Mouse (Mus musculus) cerebellum, adult (tissue): ENCODE measurements at regions not wholly inside any gene's neighbourhood (a gene's known extent, or its start where the extent isn't known, plus 50 kb on each side); places are given as distances from the start of the nearest gene placed in this dataset.

Experiments used
- ATAC-seq: cut with Nextera tagmentation; 2 replicates; pipeline ENCODE4 v1.9.2; 2017; ENCODE audit warnings: mild to moderate bottlenecking, moderate library complexity, mixed read lengths; ENCODE audit not compliant: insufficient number of reproducible peaks, low FRiP score, low TSS enrichment

- ATAC-seq: no peak
Observed at GRCm38 (mm10) chr4:93477189-93477767, 142.0 kb upstream of the Tusc1 start.

GRCm38 (mm10) chr4:93467998-93468397, 132.7 kb upstream of the Tusc1 start:
- no peak for ATAC-seq

GRCm38 (mm10) chr4:93467424-93467823, 132.1 kb upstream of the Tusc1 start:
- no peak for ATAC-seq

GRCm38 (mm10) chr4:93451357-93451756, 116.0 kb upstream of the Tusc1 start:
- ATAC-seq: no peak

GRCm38 (mm10) chr4:93450831-93451230, 115.5 kb upstream of the Tusc1 start:
- no peak for ATAC-seq

- no peak for ATAC-seq
Observed at GRCm38 (mm10) chr4:93444666-93445065, 109.4 kb upstream of the Tusc1 start.

GRCm38 (mm10) chr4:93438587-93439336, 103.5 kb upstream of the Tusc1 start:
- ATAC-seq: no peak

- no peak for ATAC-seq
Observed at GRCm38 (mm10) chr4:93437386-93438130, 102.2 kb upstream of the Tusc1 start.

GRCm38 (mm10) chr4:93412695-93413094, 77.4 kb upstream of the Tusc1 start:
- ATAC-seq: no peak

- ATAC-seq: no peak
Observed at GRCm38 (mm10) chr4:93406876-93407275, 71.6 kb upstream of the Tusc1 start.

- no peak for ATAC-seq
Observed at GRCm38 (mm10) chr4:93400579-93400978, 65.3 kb upstream of the Tusc1 start.
